Mouse (Mus musculus) ES-E14 (cell line): Measurements from ENCODE around the gene Klhl26.

Experiments used
- ZC3H11A ChIP-seq: IDR thresholded peaks from 2 replicates; pipeline ENCODE4 v1.6.1; 2012; ENCODE audit warnings: low read depth, mild to moderate bottlenecking, inconsistent platforms, low read length, borderline replicate concordance
- ZNF384 ChIP-seq: IDR thresholded peaks from 2 replicates; pipeline ENCODE4 v1.6.1; 2012; ENCODE audit warnings: low read depth, low read length, inconsistent platforms

GRCm38 (mm10) chr8:70416941-70417340, 59.8 kb downstream of the Klhl26 start:
- no peak for TF ChIP-seq ZNF384
- TF ChIP-seq ZC3H11A, result no peak
